Mouse (Mus musculus) embryonic facial prominence, embryonic 10.5 days (tissue): Measurements from ENCODE around the gene Ppp2r2c. TPM values are rescaled to one million over a fixed set of nuclear protein-coding genes. Genes with fewer than 3 reads are reported as not detected.
A peak's percentile ranks its signal among the peaks of the same experiment; 100 is the strongest.

ENCODE experiments used
- DNase-seq: peaks from one replicate; pipeline ENCODE4 v3.0.0-alpha.2; 2017; ENCODE audit warnings: low spot score
- H3K27ac ChIP-seq: fragments of 300-500 bp; sonication (generic); replicated peaks from 2 replicates; pipeline ENCODE4 v1.5.1; 2016; ENCODE audit warnings: mild to moderate bottlenecking
- H3K27me3 ChIP-seq: fragments of 300-500 bp; sonication (generic); replicated peaks from 2 replicates; pipeline ENCODE4 v1.6.1; 2016; ENCODE audit warnings: low read depth, mild to moderate bottlenecking; ENCODE audit not compliant: poor library complexity, severe bottlenecking
- H3K36me3 ChIP-seq: fragments of 300-500 bp; sonication (generic); replicated peaks from 2 replicates; pipeline ENCODE4 v1.6.1; 2016; ENCODE audit warnings: mild to moderate bottlenecking, moderate library complexity
- H3K4me1 ChIP-seq: fragments of 300-500 bp; sonication (generic); 2 replicates; pipeline ENCODE4 v1.6.1; 2016
- H3K4me3 ChIP-seq: fragments of 300-500 bp; sonication (generic); 2 replicates; pipeline ENCODE4 v1.5.1; 2016; ENCODE audit warnings: mild to moderate bottlenecking, moderate library complexity
- H3K9me3 ChIP-seq: fragments of 300-500 bp; sonication (generic); 2 replicates; pipeline ENCODE4 v1.6.1; 2016; ENCODE audit warnings: mild to moderate bottlenecking
- WGBS: fragments of 180-500 bp; shearing (Covaris S2); methylation state at CpG from one replicate; pipeline ENCODE4 v1.1.7; 2016; 5-methylcytosine and 5-hydroxymethylcytosine counted together
- polyA plus RNA-seq: library from polyadenylated mRNA; unstranded; fragments of >200 nt; fragmentation: Nextera tagmentation; extraction: Ambion mirVana; gene quantifications from 2 replicates; pipeline ENCODE4 v1.2.1, GENCODE M21; 2016

The Ppp2r2c gene
- polyA plus RNA-seq, 1 experiment from 2014 or later, result 1.2 TPM

DNA sequence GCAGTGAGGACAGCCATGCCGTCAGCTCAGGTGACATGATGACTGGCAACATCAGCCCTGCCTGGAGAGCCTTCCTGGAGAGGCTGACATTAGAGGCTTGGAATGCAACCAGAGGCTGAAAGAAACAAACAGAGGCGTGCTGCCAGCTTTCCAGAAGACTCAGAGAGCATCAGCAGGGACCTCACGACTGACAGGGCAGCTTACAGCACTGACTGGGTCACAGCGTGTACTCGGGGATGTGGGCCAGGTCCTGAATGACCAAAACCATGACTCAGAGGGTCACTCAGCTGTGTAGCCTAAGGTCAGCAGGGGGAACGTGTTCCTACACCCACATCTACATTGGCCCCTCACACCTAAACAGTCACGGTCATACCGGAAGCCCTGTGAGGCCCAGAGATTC lies 110.7 kb downstream of the Ppp2r2c start:
- peaks cover 21% of the 10 kb centered on the region for H3K4me1 ChIP-seq
- WGBS, result 85% methylated on average over 8 of the region's 8 CpGs
- H3K27me3 ChIP-seq, result no peaks in the 10 kb centered on the region
- no peak overlapping the region for H3K4me3 ChIP-seq
- H3K9me3 ChIP-seq, result no peaks in the 10 kb centered on the region
- H3K27ac ChIP-seq, result no peak overlapping the region
- peaks cover 30% of the 10 kb centered on the region for H3K36me3 ChIP-seq
- DNase-seq, result no peak

DNA sequence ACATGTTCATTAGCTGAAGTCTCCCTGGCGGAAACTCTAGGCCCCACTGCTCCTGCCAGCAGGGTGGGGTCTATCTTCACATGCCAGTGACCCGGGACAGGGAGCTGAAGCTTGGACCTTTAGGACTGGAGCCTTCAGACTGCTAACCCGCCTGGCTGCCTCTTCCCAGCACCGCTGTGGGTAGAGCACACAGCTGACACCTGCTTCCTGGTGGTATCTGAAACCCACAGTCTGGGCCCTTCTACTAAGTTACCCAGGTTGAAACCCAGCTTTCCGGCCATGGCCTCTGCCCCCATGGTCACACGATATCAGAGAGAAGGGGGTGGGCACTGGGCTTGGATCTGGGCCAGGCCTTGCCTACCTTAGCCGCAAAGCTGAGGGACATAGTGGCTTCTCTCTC lies 111.3 kb downstream of the Ppp2r2c start:
- WGBS, result 87% methylated on average over 7 of the region's 7 CpGs
- no peak for DNase-seq

DNA sequence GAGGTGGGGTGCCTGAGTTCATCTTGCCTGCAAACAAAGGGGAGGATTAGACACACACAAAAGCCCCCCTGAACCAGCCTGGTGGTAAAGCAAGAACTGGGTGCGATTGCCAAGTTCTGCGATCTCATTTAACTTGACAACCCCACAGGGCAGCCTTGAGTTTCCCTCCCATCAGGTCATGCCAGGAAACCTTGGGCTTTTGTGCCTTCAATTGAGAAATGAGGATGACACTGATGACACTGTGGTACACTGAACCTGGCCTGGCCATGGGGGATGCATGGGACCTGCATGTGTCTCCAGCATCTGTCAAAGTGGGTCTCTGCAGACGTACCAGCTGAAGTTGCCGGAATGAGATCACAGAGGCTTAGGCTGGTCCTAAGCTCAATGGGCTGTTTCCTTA lies 114.0 kb downstream of the Ppp2r2c start:
- H3K9me3 ChIP-seq, result no peaks in the 10 kb centered on the region
- H3K4me1 ChIP-seq, result peaks cover 20% of the 10 kb centered on the region
- peaks cover 3% of the 10 kb centered on the region for H3K27me3 ChIP-seq
- H3K27ac ChIP-seq, result no peak overlapping the region
- H3K4me3 ChIP-seq, result no peak overlapping the region
- WGBS, result 78% methylated on average over 4 of the region's 4 CpGs
- DNase-seq, result no peak
- peaks cover 18% of the 10 kb centered on the region; the same call in 1 of the 2 replicates for H3K36me3 ChIP-seq

More for the DNA sequence above, 111.3 kb downstream of the Ppp2r2c start:
- peaks cover 17% of the 10 kb centered on the region for H3K4me1 ChIP-seq
- H3K4me3 ChIP-seq, result no peak overlapping the region
- peaks cover 30% of the 10 kb centered on the region for H3K36me3 ChIP-seq
- H3K9me3 ChIP-seq, result no peaks in the 10 kb centered on the region
- no peaks in the 10 kb centered on the region for H3K27me3 ChIP-seq
- H3K27ac ChIP-seq, result no peak overlapping the region

DNA sequence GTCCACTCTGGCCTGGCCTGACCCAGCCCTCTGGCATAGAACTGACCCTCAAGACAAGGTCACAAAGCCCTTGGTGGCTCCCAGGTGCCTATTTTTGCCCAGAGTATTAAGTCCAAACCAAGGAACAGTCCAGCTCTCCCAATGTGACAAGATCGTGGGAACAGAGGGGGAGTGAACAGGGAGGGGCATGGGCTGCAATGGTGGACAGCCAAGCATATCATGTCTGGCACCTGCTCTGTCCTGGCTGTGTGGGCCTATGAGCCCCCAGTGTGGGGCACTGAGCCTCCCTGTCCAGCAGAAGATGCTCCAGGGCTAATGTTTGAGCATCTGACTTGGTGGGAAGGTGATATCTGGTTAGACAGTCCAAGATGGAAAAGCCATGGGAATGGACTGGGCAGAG lies 118.3 kb downstream of the Ppp2r2c start:
- peaks cover 14% of the 10 kb centered on the region for H3K27me3 ChIP-seq
- H3K4me1 ChIP-seq, result peaks cover 29% of the 10 kb centered on the region
- H3K4me3 ChIP-seq, result no peak overlapping the region
- 78% methylated on average over 1 of the region's 1 CpGs for WGBS
- H3K36me3 ChIP-seq, result 0 out of 2 replicates have a peak, but pooled peaks cover 4% of the 10 kb centered on the region
- no peak for DNase-seq
- no peak overlapping the region for H3K27ac ChIP-seq
- H3K9me3 ChIP-seq, result no peaks in the 10 kb centered on the region

DNA sequence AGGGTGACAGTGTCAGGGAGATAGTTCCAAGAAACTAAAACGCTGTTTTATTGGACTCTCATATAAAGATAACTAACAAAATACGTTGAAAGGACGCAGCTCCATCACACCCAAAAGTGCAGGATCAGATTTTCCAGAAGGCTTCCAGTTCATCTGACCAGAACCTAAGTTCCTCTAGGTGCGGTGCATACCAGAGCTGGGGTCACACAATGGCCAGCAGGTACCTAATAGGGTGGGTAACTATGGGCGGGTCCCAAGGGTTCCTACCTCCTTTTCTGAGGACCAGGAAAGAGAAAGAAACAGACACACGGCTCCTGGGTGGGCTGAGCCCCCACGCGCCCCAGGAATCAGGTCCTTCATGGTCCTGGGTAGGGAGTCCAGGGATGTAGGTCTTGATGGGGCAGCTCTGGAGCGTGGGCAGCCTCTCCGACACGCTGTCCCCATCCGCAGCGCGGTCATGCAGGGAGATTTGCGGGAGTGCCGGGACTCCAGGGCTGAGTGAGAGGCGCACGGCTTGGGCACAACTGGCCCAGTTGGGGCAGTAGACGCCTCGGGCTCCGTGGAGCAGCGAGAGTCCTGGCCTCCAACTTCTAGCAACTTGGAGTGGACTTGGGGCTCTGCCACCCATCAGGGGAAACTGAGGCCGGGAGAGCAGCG lies 119.9 kb downstream of the Ppp2r2c start:
- Histone ChIP-seq H3K36me3 (no peaks in the 10 kb centered on the region), H3K9me3 (no peaks in the 10 kb centered on the region), H3K4me1 (peaks cover 21% of the 10 kb centered on the region), H3K27me3 (peaks cover 14% of the 10 kb centered on the region), H3K27ac (peak overlapping the region; percentile 84), H3K4me3 (peak overlapping the region; percentile 84)
- no peak for DNase-seq
- WGBS, result 13% methylated on average over 24 of the region's 24 CpGs

DNA sequence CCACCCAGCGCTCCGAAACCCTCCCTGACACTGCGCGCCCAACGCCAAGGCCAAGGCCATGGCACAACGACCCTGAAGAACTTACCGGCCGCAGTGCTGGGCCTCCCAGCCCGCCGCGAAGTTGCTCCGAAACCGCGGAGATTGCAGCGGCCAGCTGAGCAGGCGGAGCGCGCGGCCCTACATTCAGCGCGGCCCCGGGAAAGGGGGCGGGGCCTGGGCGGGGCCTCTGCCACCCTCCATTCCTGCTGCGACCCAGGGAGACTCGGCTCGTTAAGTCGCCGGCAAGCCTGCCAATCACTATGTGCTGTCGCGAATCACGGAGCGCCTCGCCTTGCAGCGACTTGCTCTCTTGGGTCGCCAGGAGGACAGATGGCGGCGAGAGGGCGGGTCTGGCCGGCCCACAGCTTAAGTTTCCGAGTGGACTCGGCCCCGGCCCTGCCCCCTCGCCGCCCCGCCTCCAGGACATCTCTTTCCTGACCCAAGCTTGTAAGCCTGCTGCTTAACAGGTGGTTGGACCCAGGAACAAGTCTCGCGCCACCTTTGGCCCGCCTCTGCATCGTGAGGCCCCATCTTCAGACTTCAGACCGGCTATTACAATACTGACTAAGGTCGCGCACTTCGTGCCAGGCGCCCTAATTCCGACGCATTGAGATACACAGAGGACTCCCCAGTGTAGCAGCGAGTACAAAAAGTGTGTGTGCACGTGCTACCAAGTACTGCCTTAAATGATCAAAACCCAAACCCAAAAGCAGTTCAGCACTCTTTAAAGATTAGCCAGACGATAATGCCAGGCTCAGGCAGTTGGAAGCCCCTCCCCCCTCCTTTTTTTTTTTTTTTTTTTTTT lies 120.7 kb downstream of the Ppp2r2c start, which contains the start of gene Wfs1:
Wfs1 (minus strand) TSS at position 425 of the 844 bp plus-strand sequence.
- H3K27ac ChIP-seq, result peak within 1 kb of the TSS; percentile 84
- peaks cover 21% of the 10 kb centered on the region for H3K4me1 ChIP-seq
- H3K27me3 ChIP-seq, result peaks cover 14% of the 10 kb centered on the region
- H3K4me3 ChIP-seq, result peak within 1 kb of the TSS; percentile 84
- under 1% methylated on average over 60 of the region's 60 CpGs for WGBS
- H3K9me3 ChIP-seq, result no peaks in the 10 kb centered on the region
- H3K36me3 ChIP-seq, result no peaks in the 10 kb centered on the region
- DNase-seq, result peak; percentile 98

DNA sequence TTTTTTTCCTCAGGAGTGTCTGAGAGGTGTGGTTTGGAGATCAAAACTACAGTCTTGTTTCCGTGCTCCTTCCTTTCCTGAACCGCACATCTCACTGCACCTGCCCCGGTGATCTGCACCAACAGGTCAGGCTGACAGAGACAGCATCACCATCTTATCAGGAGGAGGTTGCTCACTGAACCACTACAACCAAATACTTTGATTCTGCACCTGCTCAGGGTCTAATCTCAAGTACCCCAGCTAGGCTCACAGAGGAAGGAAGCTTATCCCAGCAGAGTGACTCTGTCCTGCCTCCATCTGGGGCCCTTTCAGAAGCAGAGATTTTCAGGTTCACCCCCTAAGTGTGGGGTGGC lies 121.3 kb downstream of the Ppp2r2c start:
- no peaks in the 10 kb centered on the region for H3K36me3 ChIP-seq
- DNase-seq, result no peak
- H3K4me1 ChIP-seq, result peaks cover 21% of the 10 kb centered on the region
- peak overlapping the region; percentile 84 for H3K4me3 ChIP-seq
- no peaks in the 10 kb centered on the region for H3K9me3 ChIP-seq
- 11% methylated on average over 3 of the region's 3 CpGs for WGBS
- H3K27me3 ChIP-seq, result peaks cover 14% of the 10 kb centered on the region
- no peak overlapping the region; the same call in 1 of the 2 replicates for H3K27ac ChIP-seq

DNA sequence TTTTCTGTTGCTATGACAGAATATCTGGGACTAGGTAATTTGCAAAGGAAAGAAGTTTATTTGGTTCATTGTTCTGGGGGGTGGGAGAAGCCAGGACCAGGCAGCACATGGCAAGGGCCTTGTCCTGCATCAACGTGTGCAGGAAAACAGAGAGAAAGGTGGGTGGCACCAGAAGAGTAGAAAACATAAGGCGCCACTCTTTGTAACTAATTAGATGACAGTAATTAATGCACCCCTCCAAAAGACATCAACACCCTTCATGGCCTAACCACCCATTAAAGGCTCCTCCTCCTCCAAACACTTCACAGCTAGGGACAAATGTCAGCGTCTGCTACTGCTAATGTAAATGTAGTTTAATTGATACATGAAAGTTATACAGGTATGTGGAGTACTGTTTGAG lies 121.9 kb downstream of the Ppp2r2c start:
- Histone ChIP-seq H3K9me3 (no peaks in the 10 kb centered on the region), H3K27me3 (peaks cover 14% of the 10 kb centered on the region), H3K27ac (no peak overlapping the region), H3K4me1 (peaks cover 21% of the 10 kb centered on the region), H3K4me3 (no peak overlapping the region), H3K36me3 (no peaks in the 10 kb centered on the region)
- no peak for DNase-seq
- WGBS, result 63% methylated on average over 3 of the region's 3 CpGs

DNA sequence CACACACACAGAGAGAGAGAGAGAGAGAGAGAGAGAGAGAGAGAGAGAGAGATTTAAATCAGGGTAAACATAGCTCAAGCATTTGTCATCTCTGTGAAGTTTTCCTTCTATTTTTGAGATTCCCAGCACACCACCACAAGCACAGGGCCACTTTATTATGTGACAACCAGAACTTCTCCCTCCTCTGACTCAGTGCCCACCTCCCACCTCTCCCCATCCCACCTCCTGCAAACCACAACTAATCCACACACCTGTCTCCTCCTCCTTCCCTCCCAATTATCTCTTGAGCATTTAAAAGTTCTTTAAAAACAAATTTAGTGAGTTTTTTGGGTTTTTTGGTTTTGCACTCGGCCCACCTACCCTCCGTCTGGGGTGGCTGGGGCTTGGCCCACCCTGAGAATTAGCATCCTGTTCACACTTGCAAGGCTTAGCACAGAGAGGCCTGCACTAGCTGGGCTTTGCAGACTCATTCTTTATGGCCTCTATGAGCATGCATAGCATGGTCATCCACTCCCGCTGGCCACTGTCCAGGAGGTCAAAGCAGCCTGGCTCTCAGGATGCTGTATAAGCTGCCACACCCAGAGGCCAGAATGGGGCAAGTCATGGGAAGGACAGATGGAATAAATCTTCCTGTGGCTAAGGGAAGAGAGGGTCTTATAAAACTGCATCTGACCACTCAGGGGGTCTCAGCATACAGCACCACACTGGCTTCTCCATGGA lies 122.5 kb downstream of the Ppp2r2c start:
- Histone ChIP-seq H3K27me3 (peaks cover 14% of the 10 kb centered on the region), H3K4me1 (peaks cover 21% of the 10 kb centered on the region), H3K4me3 (no peak overlapping the region), H3K27ac (no peak overlapping the region), H3K9me3 (no peaks in the 10 kb centered on the region), H3K36me3 (no peaks in the 10 kb centered on the region)
- no peak for DNase-seq
- 79% methylated on average over 3 of the region's 3 CpGs for WGBS

DNA sequence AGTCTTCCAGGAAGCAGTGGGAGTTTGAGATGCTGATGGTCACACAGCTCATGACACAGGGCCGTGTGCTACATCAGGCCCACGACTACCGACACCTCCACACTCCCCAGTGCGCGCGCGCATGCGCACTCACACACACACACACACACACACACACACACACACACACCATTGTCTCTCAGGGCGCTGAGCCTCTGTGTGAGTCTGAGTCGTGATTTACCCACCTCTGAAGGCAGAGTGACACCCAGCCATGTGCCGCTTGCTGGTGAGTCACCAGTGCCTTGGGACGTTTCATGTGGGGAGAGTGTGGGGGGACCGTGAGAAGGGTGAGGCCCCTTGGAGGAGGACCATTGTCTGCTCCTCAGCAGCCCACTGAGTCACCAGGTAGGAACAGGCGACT lies 128.1 kb downstream of the Ppp2r2c start:
- no peak for DNase-seq

DNA sequence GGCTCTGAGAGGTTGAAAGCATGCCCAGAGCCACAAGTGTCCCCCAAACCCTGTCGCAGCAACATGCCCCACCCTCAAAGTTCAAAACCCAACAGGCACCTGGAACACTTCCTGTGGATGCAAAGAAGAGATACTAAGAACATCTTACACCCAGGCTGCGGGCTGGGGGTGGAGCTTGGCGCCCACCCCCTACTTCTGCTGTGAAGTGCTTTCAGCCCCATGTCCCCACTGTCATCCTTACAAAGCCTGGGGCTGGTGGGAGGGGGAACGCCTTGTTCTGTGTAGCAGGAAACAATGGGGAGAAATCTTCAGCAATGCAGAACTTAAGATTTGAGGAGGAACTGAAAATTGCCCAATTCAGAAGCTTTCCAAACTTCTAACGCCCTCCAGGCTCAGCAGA lies 129.7 kb downstream of the Ppp2r2c start:
- Histone ChIP-seq H3K36me3 (no peaks in the 10 kb centered on the region), H3K4me1 (peaks cover 8% of the 10 kb centered on the region), H3K27ac (no peak overlapping the region), H3K27me3 (0 out of 2 replicates have a peak, but pooled peaks cover 8% of the 10 kb centered on the region), H3K4me3 (no peak overlapping the region), H3K9me3 (no peaks in the 10 kb centered on the region)
- 43% methylated on average over 5 of the region's 5 CpGs for WGBS
- no peak for DNase-seq

More for the DNA sequence above, 128.1 kb downstream of the Ppp2r2c start:
- no peaks in the 10 kb centered on the region for H3K9me3 ChIP-seq
- H3K36me3 ChIP-seq, result no peaks in the 10 kb centered on the region
- H3K27ac ChIP-seq, result no peak overlapping the region
- WGBS, result 89% methylated on average over 14 of the region's 14 CpGs
- H3K27me3 ChIP-seq, result 0 out of 2 replicates have a peak, but pooled peaks cover 8% of the 10 kb centered on the region
- no peak overlapping the region for H3K4me3 ChIP-seq
- H3K4me1 ChIP-seq, result peaks cover 8% of the 10 kb centered on the region

DNA sequence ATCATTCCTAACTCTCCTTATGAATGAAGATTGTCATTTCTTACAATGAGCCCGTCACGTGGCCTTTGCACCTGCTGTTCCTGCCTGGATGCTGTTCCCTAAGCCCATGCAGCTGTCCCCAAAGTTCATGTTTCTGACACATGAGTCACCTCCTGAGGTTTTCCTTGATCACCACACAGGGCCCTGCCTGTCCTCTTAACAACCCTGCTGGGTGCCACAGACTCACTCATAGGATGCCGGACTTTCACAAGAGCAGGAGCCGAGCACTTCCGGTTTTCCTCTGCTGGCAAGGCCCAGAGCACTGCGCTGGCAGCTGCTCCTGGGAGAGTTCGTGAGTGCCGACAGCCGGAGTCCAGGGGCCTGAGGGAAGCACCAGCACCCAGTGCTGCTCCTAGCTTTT lies 132.7 kb downstream of the Ppp2r2c start:
- Histone ChIP-seq H3K27ac (no peak overlapping the region), H3K4me3 (no peak overlapping the region), H3K9me3 (no peaks in the 10 kb centered on the region), H3K4me1 (peaks cover 8% of the 10 kb centered on the region), H3K36me3 (no peaks in the 10 kb centered on the region), H3K27me3 (0 out of 2 replicates have a peak, but pooled peaks cover 8% of the 10 kb centered on the region)
- no peak for DNase-seq
- WGBS, result 87% methylated on average over 9 of the region's 9 CpGs
